Mouse (Mus musculus): ENCODE measurements around the gene Myo5a. TPM values are rescaled to one million over a fixed set of nuclear protein-coding genes. Genes with fewer than 3 reads are reported as not detected.

The Myo5a gene
- total RNA-seq, 2 experiments from 2014 or later: 307 to 308 TPM

DNA sequence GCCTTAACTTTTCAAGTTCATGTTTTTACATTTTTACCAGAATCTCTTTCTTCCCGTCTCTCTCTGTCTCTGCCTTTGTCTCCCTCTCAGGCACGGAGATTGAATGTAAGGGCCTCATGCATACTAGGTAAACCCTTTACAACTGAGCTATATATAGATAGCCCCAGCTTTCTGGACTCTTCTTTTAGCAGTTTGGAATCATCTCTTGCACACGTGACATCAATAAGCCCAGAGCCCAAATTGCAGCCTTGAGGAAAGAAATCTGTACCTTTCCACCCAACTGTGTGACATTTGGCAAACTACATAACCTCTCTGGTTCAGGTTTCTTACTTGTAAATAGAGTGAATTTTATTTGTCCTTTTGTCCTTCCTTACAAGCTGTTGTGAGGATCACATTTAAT is 1.5 kb downstream of the Myo5a start:
- DNase-seq (ENCODE audit: extremely low spot score in 1 of 2, low spot score in 2 of 2): no peak
- Histone ChIP-seq H3K27ac (peak overlapping the region; percentile 96), H3K4me3 (peak overlapping the region; percentile 91)
- intact Hi-C loops (cut with DNase I): loop anchor here (5.0 kb wide), 2 partner anchors 45 to 125 kb away; no protein-coding TSS in a partner anchor
- TF ChIP-seq CTCF (IDR thresholded peaks at IDR 0.05): no peak

DNA sequence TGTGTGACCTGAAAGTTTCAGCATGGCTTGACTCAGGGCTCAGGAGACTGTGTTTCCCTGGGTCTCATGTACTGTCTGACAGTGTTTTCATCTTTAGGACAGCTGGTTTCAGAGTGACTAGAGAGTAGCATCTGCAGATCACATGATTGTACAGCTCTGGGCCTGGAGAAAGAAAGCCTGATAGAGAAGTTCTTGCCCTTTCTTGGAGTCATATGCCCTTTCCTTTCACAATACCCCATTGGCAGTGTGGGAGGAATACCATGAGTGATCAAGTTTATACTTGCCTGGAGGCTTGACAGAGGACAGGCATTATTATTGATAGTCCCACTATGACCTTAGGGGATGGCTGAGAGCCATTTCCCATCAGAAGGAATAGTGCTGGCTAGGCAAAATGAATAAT is 6.4 kb downstream of the Myo5a start:
- Histone ChIP-seq H3K27ac (no peak overlapping the region), H3K4me3 (no peak overlapping the region)
- intact Hi-C loops (cut with DNase I): no loop called here
- TF ChIP-seq CTCF (IDR thresholded peaks at IDR 0.05): no peak
- no peak for DNase-seq (ENCODE audit: extremely low spot score in 1 of 2, low spot score in 2 of 2)

DNA sequence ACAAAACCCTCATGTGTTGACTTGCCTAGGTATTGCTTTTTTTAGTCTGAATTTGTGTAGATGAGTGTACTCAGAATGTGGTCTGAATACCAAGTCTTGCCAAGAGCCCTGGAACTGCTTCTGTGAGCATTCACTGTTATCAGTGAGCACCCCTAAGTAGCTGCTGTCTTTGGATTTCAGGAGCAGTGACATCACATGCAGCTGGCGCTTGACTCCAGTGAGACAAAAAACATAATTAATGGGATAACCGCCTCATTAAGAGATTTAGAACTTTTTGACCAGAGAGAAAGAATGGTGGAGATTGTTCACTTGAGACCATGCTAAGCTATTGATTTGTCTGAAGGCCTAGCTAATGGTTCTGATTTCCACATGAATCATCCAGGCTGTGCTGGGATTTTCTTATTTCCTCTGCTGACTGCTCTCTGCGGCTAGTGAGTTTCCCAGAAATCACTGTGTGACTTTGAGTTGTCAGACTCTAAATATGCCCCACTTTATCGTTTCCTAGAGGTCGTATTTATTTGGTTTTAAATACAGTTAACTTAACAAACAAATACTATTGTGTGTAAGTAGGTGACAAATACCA is 14.5 kb downstream of the Myo5a start:
- Histone ChIP-seq H3K27ac (no peak overlapping the region; the same call in 1 of the 2 replicates), H3K4me3 (no peak overlapping the region)
- DNase-seq (ENCODE audit: extremely low spot score in 1 of 2, low spot score in 2 of 2): no peak
- intact Hi-C loops (cut with DNase I): no loop called here
- TF ChIP-seq CTCF (IDR thresholded peaks at IDR 0.05): no peak

DNA sequence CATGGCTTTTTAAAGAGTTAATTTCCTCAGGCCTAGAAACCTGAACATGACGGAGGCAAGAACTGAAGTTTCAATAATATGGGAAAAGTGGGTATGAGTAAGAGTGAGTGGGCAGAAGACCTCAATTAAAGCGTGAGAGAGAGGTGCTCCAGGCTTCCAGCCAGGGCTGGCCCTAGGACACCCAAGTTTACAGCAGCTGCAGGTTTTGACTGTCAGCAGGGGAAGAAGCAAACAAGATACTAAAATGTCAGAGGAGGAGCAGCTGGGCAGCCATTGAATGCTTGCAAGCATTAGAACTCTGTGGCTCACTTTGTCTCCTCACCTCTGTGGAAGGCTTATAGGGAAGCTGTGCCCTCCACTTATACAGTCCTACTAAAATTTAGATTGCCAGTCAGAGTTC is 17.0 kb downstream of the Myo5a start:
- TF ChIP-seq CTCF (IDR thresholded peaks at IDR 0.05): no peak
- no peak overlapping the region for H3K4me3 ChIP-seq
- no peak for DNase-seq (ENCODE audit: extremely low spot score in 1 of 2, low spot score in 2 of 2)
- peak overlapping the region; percentile 26; the same call in 1 of the 2 replicates for H3K27ac ChIP-seq
- intact Hi-C loops (cut with DNase I): no loop called here

DNA sequence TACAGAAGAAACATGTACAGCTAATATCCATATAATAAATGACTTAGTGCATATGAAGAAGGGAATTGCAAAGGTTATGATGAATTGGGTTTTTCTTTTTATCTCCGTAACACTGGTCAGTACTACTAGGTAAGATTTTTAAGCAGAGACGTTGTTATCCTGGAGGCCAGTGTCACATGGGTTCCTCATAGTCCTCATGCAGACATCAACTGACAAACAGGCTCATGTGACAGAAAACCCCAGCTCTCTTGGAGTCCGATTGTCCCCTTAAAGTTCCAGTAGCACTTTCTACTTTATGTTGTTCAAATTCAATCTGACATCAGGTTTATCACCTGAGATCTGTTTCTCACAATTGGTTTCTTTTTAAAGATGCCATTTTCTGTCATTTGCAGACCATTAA is 18.5 kb downstream of the Myo5a start:
- Histone ChIP-seq H3K27ac (no peak overlapping the region), H3K4me3 (no peak overlapping the region)
- TF ChIP-seq CTCF (IDR thresholded peaks at IDR 0.05): no peak
- DNase-seq (ENCODE audit: extremely low spot score in 1 of 2, low spot score in 2 of 2): no peak
- intact Hi-C loops (cut with DNase I): no loop called here

DNA sequence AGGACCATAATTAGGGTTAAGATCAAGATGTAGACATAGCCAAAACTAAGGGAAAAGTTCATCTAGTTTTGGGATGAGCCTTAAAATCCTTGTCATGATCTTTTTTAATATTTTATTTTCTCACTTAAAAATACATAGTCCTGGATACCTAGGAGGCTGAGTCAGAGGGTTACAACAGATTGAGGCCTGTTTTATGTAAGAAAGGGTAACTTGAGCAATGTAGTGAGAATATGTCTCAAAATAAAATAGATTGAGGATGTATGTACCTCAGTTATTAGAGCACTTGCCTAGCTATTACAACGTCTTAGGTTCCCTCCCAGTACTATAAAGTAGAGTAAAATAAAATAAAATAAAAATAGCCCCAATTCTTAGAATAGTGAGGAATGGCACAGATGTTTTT is 21.3 kb downstream of the Myo5a start:
- intact Hi-C loops (cut with DNase I): no loop called here
- H3K4me3 ChIP-seq: no peak overlapping the region
- no peak for TF ChIP-seq CTCF (IDR thresholded peaks at IDR 0.05)
- H3K27ac ChIP-seq: peak overlapping the region; percentile 44
- DNase-seq (ENCODE audit: extremely low spot score in 1 of 2, low spot score in 2 of 2): no peak

DNA sequence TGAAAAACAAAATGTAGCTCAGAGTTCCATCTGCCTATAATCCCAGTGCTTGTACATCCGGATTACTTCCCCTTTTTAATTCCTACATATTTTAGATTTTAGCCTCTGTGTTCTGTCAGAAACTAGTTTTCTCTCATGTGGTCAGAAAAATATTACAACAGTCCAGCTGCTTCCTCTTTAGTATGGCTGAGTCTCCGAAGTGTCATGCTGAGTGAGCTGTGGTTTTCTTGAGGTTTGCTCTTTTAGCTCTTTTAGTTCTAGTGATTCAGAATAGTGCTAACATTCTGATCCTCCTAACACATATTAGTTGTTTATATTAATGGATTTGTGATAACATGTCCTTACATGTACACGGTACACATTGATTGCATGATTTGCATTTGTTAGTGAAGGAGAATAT is 23.9 kb downstream of the Myo5a start:
- Histone ChIP-seq H3K27ac (no peak overlapping the region), H3K4me3 (no peak overlapping the region)
- no peak for DNase-seq (ENCODE audit: extremely low spot score in 1 of 2, low spot score in 2 of 2)
- TF ChIP-seq CTCF (IDR thresholded peaks at IDR 0.05): no peak
- intact Hi-C loops (cut with DNase I): no loop called here

DNA sequence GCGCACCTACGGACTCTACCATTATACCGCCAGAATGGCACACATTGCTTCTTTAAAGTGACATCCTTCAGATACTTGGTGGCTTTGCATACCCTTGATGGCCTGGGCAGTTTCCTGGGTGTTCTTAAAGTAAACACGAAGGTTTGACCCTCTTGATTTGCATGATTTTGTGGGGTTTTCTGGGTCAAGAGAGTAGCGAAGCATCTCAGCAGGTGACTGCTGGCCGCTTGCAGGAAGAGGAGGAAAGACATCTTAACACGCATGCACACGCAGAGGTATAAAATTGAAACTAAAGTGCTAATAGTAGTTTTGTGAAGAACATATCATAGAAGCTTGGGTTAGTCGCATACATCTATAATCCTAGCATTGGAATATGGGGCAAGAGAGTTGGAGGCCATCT is 28.1 kb downstream of the Myo5a start:
- no peak overlapping the region for H3K4me3 ChIP-seq
- no peak overlapping the region; the same call in 1 of the 2 replicates for H3K27ac ChIP-seq
- no peak for DNase-seq (ENCODE audit: extremely low spot score in 1 of 2, low spot score in 2 of 2)
- no peak for TF ChIP-seq CTCF (IDR thresholded peaks at IDR 0.05)
- intact Hi-C loops (cut with DNase I): no loop called here

DNA sequence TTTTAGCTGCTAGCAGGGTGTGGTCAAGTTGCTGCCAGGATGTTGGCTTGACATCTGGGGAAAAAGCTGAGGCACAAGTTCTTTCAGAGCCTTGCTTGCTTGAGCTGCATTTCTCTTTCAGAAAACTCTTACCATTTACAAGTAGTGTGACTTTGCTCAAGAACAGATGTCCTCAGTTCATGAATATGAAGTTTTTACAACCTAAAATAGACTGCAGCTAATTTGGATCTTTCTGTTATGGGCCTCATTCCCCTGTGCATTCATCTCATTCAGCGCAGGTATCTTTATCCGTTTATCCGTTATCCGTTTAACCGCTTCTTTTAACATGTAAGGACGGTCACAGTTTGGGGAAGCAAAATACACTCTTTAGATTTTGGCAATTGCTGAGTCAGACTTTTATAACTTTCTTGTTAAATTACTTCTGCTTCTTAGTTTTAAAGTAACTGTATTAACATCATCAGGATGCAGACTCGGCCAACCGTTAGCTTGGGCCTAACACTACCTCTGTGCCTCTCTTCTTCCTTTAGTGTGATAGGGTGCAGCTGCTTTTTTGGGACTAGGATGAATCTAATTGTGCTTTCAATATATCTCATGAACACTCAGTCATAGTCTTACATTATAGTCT is 29.5 kb downstream of the Myo5a start:
- H3K4me3 ChIP-seq: no peak overlapping the region
- intact Hi-C loops (cut with DNase I): no loop called here
- no peak for TF ChIP-seq CTCF (IDR thresholded peaks at IDR 0.05)
- no peak for DNase-seq (ENCODE audit: extremely low spot score in 1 of 2, low spot score in 2 of 2)
- no peak overlapping the region for H3K27ac ChIP-seq

DNA sequence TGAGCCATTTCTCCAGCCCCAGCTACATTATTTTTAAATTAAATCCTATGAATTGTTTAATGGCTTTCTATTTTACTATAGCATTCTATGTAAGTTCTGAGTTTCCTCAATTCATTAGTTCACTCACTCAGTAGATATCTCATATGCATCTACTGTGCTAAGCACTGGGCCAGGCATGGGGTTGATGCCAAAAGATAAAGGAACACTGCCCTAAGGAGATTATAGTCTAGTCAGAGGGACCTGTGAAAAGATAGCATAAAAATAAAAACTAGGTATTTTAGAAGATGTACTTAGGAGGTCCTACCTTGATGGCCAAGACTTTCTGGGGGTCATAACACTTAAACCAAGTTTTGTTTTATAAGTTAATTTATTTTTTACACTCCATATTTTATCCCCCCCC is 31.3 kb downstream of the Myo5a start:
- no peak overlapping the region for H3K4me3 ChIP-seq
- intact Hi-C loops (cut with DNase I): no loop called here
- no peak overlapping the region for H3K27ac ChIP-seq
- no peak for DNase-seq (ENCODE audit: extremely low spot score in 1 of 2, low spot score in 2 of 2)
- TF ChIP-seq CTCF (IDR thresholded peaks at IDR 0.05): no peak

DNA sequence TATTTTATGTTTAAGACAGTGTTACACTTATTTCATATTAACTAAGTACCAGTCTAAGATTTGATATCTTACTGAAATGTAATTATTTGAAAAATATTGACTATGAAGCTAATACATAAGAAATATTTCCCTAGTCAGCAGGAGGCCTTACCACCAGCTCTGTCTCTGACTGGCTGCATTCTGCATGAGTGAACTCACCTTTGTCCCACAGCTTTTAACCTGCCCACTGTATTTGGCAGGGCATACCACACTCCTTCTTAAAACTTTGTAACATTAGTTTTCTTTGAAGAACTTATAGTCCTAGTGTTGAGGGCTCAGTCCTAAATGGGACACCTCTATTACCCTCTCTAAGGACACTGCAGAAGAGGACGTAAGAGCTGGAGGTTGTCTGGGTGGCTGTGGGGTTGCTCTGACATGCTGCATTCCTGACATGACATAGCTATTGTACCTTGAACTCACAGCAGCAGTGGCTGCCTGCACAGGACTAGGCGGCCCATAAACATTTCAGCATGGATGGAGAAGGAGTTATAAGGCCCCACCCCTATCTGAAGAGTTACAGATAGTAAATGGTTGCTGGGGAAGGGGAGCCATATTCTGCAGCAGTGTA is 45.9 kb downstream of the Myo5a start:
- no peak for DNase-seq (ENCODE audit: extremely low spot score in 1 of 2, low spot score in 2 of 2)
- no peak overlapping the region for H3K4me3 ChIP-seq

DNA sequence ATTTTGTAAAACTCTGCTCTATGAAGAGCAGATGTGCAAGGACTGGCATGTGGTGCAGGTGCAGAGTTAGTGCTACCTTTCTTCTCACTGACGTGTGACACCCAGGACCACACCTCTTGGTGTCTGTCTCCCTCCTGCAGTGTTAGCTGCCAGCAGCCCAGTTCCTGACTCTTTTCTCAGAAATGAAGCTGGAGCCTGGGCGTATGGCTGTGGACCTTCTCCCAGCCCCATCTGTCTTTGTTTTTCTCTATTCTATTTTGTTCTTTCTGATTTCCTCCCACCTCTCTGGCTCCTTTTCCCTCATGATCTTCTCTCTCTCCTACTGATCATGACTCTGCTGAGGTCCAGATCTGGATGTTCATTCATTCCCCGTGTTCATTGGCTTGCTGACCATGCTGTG is 50.3 kb downstream of the Myo5a start:
- intact Hi-C loops (cut with DNase I): no loop called here
- DNase-seq (ENCODE audit: extremely low spot score in 1 of 2, low spot score in 2 of 2): no peak
- Histone ChIP-seq H3K27ac (peak overlapping the region; percentile 63; the same call in 1 of the 2 replicates), H3K4me3 (no peak overlapping the region)
- TF ChIP-seq CTCF (IDR thresholded peaks at IDR 0.05): no peak

More for the DNA sequence above, 45.9 kb downstream of the Myo5a start:
- no peak overlapping the region for H3K27ac ChIP-seq
- intact Hi-C loops (cut with DNase I): loop anchor here (5.0 kb wide), 1 partner anchor 44 kb away; the partner anchor contains the start of gene Myo5a
- no peak for TF ChIP-seq CTCF (IDR thresholded peaks at IDR 0.05)

Measured in left cerebral cortex, adult 2 months (tissue).